Mouse (Mus musculus) megakaryocyte, embryonic 14.5 days (primary cell): ENCODE measurements at regions not wholly inside any gene's neighbourhood (a gene's known extent, or its start where the extent isn't known, plus 50 kb on each side); places are given as distances from the start of the nearest gene placed in this dataset.

Experiments
- FLI1 ChIP-seq: IDR thresholded peaks from 2 replicates; pipeline ENCODE4 v1.6.1; 2012; ENCODE audit warnings: low read length, inconsistent platforms, mixed read lengths
- GATA1 ChIP-seq: IDR thresholded peaks from 3 replicates; pipeline ENCODE4 v1.6.1; 2012; ENCODE audit warnings: mixed read lengths, low read length, inconsistent platforms, borderline replicate concordance

DNA sequence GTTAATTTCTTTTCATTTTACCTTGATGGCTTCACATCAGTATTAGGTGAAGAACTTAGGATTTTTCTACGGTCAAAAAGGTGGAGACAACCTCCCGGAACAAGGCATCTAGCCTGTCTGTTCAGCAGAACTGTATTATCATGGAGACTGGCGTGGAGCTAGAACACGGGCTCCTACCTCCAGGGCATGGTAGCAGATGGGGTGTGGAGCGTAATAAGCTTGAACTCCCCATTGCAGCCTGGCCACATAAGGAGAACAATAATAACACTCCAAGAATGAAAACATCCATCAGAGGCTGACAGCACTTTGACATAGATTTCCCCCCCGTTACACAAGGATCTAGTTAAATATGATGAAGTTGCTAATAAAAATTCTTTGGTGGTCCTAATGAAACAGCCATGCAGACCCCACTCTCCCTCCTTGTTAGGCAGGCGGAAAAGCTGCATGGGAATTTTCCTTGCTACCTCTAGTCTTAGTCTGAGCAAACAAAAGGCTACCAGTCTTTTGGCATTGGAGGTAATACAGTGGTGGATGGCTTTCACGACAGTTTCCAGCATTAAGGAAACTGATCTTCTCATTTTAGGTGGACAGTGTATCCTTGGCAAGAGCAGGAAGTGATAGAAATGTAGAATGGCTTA is 137.5 kb downstream of the Ppp4r2 start:
- TF ChIP-seq GATA1, result no peak
- TF ChIP-seq FLI1, result no peak
